Mouse (Mus musculus): ENCODE data around the gene Gm3411. TPM values are rescaled to one million over a fixed set of nuclear protein-coding genes. Genes with fewer than 3 reads are reported as not detected.
"Not testable (repeated sequence)": the region's sequence is repeated elsewhere in the genome, so short reads cannot be mapped to it uniquely, and the experiment has no call there.

Gm3411 gene
- 2.6 TPM in 1 of 2 replicates, not detected in the other for total RNA-seq (2014; rRNA removed)
- 8.2 and 8.3 TPM in 2 replicates for polyA plus RNA-seq (2015; fragmentation: Nextera tagmentation; extraction: Ambion mirVana)

DNA sequence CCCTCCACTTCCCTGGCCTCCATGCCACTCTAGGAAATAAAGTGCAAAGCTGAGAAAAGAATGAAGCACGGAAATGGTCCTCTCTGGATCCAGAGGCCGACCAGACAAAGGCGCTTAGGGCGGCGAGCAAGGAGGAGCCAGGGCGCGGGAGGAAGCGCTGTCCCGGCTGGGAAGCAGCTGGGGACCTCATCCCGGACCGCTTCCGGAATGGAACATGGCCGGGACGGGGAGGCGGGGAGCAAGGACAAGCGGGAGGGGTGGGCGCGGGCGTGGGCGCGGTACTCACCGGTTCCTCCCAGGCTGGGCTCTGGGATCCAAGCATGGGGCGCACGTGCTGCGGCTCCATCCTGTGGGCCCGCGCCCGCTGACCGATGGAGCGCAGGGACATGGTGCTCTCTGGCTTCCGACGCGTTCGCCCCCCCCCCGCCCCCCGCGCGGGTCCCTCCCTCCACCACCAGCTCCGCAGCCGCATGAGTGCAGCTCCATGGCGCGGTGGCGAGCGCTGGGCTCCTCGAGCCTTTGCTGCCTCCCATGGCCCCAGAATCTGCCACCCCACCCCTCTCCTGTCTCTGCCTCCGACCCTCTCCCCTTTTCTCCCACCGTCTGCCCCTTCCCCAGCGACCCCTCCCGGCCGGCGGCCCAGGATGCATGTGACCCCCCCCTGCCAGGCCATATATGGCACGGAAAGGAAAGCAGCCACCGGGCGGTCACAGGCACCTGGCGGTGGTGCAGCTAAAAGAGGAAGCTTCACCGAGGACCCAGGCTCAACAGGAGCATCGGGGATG lies at the start of gene Gm3411:
Gm3411 (minus strand) TSS at position 320 of the 785 bp plus-strand sequence.
- H3K4me2 ChIP-seq (ENCODE audit: low read depth, low read length) = peak within 1 kb of the TSS; percentile 53; the same call in 1 of the 2 replicates
- peak; percentile 20; the same call in 1 of the 2 replicates for TF ChIP-seq CTCF (IDR thresholded peaks at IDR 0.05; ENCODE audit: low read depth)
- not testable (repeated sequence) for H3K27me3 ChIP-seq (ENCODE audit: insufficient read depth, low read length); H3K27ac ChIP-seq; H3K36me3 ChIP-seq (ENCODE audit: insufficient read depth, low read length); H3K9me3 ChIP-seq (ENCODE audit: low read length); ATAC-seq; H3K4me1 ChIP-seq (ENCODE audit: insufficient read depth, low read length)
- H3K4me3 ChIP-seq (ENCODE audit: low read length) = peak within 1 kb of the TSS; percentile 40
- WGBS = 2% methylated on average over 42 of the region's 57 CpGs
- DNase-seq (ENCODE audit: low spot score) = peak; percentile 30
- H3K9ac ChIP-seq (replicated peaks; ENCODE audit: low read length) = peak within 1 kb of the TSS; percentile 35; the same call in 1 of the 2 replicates

DNA sequence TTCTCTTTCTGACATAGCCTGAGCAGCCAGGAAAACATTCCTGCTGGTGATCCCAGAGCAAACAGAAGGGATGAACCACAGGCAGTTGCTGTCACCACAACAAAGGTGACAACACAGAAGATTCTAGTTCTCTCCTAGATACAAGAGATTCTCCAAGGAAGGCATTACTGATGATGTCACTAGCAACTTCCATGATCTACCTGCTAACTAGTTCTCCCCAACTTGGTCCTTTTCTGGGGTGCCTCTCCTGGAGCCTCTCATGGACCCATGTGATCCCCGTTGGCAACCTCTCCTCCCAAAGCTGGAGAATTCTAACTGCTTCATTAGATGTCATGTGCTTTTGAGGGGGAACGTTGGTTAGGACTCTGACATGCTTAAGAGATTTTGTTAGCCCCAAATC lies 17.7 kb upstream of the Gm3411 start, which contains the start of gene Gm21103:
Gm21103 (minus strand) TSS at position 101 of the 400 bp plus-strand sequence.
- H3K4me3 ChIP-seq (ENCODE audit: low read length); H3K27ac ChIP-seq; DNase-seq (ENCODE audit: low spot score); H3K4me2 ChIP-seq (ENCODE audit: low read depth, low read length); H3K9me3 ChIP-seq (ENCODE audit: low read length); H3K9ac ChIP-seq (replicated peaks; ENCODE audit: low read length); H3K27me3 ChIP-seq (ENCODE audit: insufficient read depth, low read length); H3K4me1 ChIP-seq (ENCODE audit: insufficient read depth, low read length); H3K36me3 ChIP-seq (ENCODE audit: insufficient read depth, low read length); ATAC-seq: not testable (repeated sequence)
- 77% methylated on average over 2 of the region's 2 CpGs for WGBS

DNA sequence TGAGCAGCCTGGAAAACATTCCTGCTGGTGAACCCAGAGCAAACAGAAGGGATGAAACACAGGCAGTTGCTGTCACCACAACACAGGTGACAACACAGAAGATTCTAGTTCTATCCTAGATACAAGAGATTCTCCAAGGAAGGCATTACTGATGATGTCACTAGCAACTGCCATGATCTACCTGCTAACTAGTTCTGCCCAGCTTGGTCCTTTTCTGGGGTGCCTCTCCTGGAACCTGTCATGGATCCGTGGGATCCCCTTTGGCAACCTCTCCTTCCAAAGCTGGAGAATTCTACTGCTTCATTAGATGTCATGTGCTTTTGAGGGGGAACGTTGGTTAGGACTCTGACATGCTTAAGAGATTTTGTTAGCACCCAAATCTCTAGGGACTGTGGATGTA lies 67.9 kb downstream of the Gm3411 start, which contains the start of gene Gm21560:
Gm21560 (minus strand) TSS at position 101 of the 400 bp plus-strand sequence.
- H3K27ac ChIP-seq; H3K4me2 ChIP-seq (ENCODE audit: low read depth, low read length); H3K9me3 ChIP-seq (ENCODE audit: low read length); H3K4me3 ChIP-seq (ENCODE audit: low read length); H3K36me3 ChIP-seq (ENCODE audit: insufficient read depth, low read length); DNase-seq (ENCODE audit: low spot score); H3K9ac ChIP-seq (replicated peaks; ENCODE audit: low read length); ATAC-seq; H3K27me3 ChIP-seq (ENCODE audit: insufficient read depth, low read length); H3K4me1 ChIP-seq (ENCODE audit: insufficient read depth, low read length): not testable (repeated sequence)
- 76% methylated on average over 1 of the region's 2 CpGs for WGBS

Other genes with a start within 250 kb of the Gm3411 start
- gene Gm6337, start 229.0 kb downstream of the Gm3411 start, total RNA-seq (2014; rRNA removed) = not detected in 2 replicates
- 0.08 TPM in 1 of 2 replicates, not detected in the other for gene Gm6337, start 229.0 kb downstream of the Gm3411 start, polyA plus RNA-seq (2015; fragmentation: Nextera tagmentation; extraction: Ambion mirVana)
- 2.5 and 4.2 TPM in 2 replicates for gene Gm8206, start 193.3 kb downstream of the Gm3411 start, total RNA-seq (2014; rRNA removed)
- 4.1 and 4.8 TPM in 2 replicates for gene Gm8206, start 193.3 kb downstream of the Gm3411 start, polyA plus RNA-seq (2015; fragmentation: Nextera tagmentation; extraction: Ambion mirVana)
- 3.4 and 4.1 TPM in 2 replicates for gene Gm3468, start 178.6 kb downstream of the Gm3411 start, total RNA-seq (2014; rRNA removed)
- 4.6 and 4.8 TPM in 2 replicates for gene Gm3468, start 178.6 kb downstream of the Gm3411 start, polyA plus RNA-seq (2015; fragmentation: Nextera tagmentation; extraction: Ambion mirVana)
- gene Gm3476, start 161.4 kb downstream of the Gm3411 start, total RNA-seq (2014; rRNA removed) = not detected in 2 replicates
- not detected in 2 replicates for gene Gm3476, start 161.4 kb downstream of the Gm3411 start, polyA plus RNA-seq (2015; fragmentation: Nextera tagmentation; extraction: Ambion mirVana)
- gene Gm21560, start 68.0 kb downstream of the Gm3411 start, total RNA-seq (2014; rRNA removed) = not detected in 2 replicates
- 0.28 TPM in 1 of 2 replicates, not detected in the other for gene Gm21560, start 68.0 kb downstream of the Gm3411 start, polyA plus RNA-seq (2015; fragmentation: Nextera tagmentation; extraction: Ambion mirVana)
- gene Gm21103, start 17.6 kb upstream of the Gm3411 start, total RNA-seq (2014; rRNA removed) = not detected in 2 replicates
- gene Gm21103, start 17.6 kb upstream of the Gm3411 start, polyA plus RNA-seq (2015; fragmentation: Nextera tagmentation; extraction: Ambion mirVana) = 0.33 TPM in 1 of 2 replicates, not detected in the other
- not detected in 2 replicates for gene Gm3618, start 56.4 kb upstream of the Gm3411 start, total RNA-seq (2014; rRNA removed)
- not detected in 2 replicates for gene Gm3618, start 56.4 kb upstream of the Gm3411 start, polyA plus RNA-seq (2015; fragmentation: Nextera tagmentation; extraction: Ambion mirVana)
- not detected in 2 replicates for gene Gm16440, start 103.1 kb upstream of the Gm3411 start, total RNA-seq (2014; rRNA removed)
- 0.19 TPM in 1 of 2 replicates, not detected in the other for gene Gm16440, start 103.1 kb upstream of the Gm3411 start, polyA plus RNA-seq (2015; fragmentation: Nextera tagmentation; extraction: Ambion mirVana)
- gene Gm3591, start 125.2 kb upstream of the Gm3411 start, total RNA-seq (2014; rRNA removed) = 3.5 and 9.5 TPM in 2 replicates
- 4.5 and 5.2 TPM in 2 replicates for gene Gm3591, start 125.2 kb upstream of the Gm3411 start, polyA plus RNA-seq (2015; fragmentation: Nextera tagmentation; extraction: Ambion mirVana)
- not detected in 2 replicates for gene Gm3594, start 157.4 kb upstream of the Gm3411 start, total RNA-seq (2014; rRNA removed)
- gene Gm3594, start 157.4 kb upstream of the Gm3411 start, polyA plus RNA-seq (2015; fragmentation: Nextera tagmentation; extraction: Ambion mirVana) = not detected in 2 replicates

Data from hindbrain, postnatal 0 days (tissue).